Mouse (Mus musculus): ENCODE measurements around the gene Tpst1. TPM values are rescaled to one million over a fixed set of nuclear protein-coding genes. Genes with fewer than 3 reads are reported as not detected.

The Tpst1 gene
- polyA plus RNA-seq (2014; fragmentation: Illumina TruSeq; extraction: RNeasy Lipid Tissue Mini Kit (QIAGEN cat#74804); ENCODE audit: low replicate concordance): 6.3 TPM

GRCm38 (mm10) chr5:130073026-130073425, at the start of gene Tpst1:
Gene Tpst1 (plus strand): TSS chr5:130073326.

GRCm38 (mm10) chr5:130029142-130029897, 43.8 kb upstream of the Tpst1 start, which contains the start of the genes Asl and Crcp:
Gene Asl (minus strand): TSS chr5:130029247.
Gene Crcp (plus strand): TSS chr5:130029290.

DNA sequence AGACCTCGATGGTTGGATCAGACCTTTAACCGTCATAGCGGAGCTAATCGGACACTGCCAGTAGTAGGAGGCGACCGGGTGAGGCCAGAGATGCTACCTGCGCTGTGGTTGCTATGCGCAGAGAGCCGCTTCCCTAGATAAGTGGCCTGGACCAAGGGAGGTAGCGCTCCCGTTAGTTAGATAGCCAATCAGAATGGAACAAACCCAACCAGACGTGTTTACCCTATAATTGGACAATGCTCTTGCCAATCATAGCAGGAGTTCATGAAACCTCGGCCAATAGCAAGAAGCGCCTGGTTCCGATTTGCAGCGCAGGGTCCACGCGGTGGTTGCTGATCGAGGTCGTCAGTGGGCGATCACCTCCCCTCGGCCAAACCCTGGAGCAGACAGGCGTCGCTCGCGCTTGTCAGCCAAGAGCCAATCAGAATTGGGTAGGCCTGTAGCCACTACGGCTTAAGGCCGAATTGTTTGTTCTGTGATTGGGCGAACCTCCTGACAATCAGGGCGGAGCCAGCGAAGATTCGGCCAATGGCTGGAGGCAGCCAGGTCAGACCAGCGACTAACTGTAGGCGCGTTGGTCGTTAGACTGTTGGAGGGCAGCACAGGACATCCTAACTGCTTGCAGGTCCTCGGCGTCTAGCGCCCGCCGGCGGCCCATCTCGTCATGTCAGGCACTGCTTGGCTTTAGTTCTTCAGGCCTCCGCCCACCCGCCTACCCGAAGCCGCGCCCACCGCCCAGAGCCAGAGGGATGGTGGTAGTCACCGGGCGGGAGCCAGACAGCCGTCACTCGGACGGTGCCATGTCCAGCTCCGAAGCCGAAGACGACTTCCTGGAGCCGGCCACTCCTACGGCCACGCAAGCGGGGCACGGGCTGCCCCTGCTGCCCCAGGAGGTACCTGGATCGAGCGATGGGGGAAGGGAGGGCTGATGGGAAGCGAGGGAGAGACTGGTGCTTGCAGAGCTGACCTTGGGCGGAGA, 71.5 kb downstream of the Tpst1 start, which contains the start of gene Kctd7:
Gene Kctd7, plus strand, starts transcription at position 528 of the 979 bp plus-strand sequence.

GRCm38 (mm10) chr5:130171423-130171954, 98.4 kb downstream of the Tpst1 start, which contains the start of gene Rabgef1:
Gene Rabgef1 (plus strand): TSS chr5:130171798.

Other genes with a start within 250 kb of the Tpst1 start
- 0.71 TPM for gene Sumf2, start 226.3 kb upstream of the Tpst1 start, polyA plus RNA-seq (2014; fragmentation: Illumina TruSeq; extraction: RNeasy Lipid Tissue Mini Kit (QIAGEN cat#74804); ENCODE audit: low replicate concordance)
- 598 TPM for gene Chchd2, start 185.9 kb upstream of the Tpst1 start, polyA plus RNA-seq (2014; fragmentation: Illumina TruSeq; extraction: RNeasy Lipid Tissue Mini Kit (QIAGEN cat#74804); ENCODE audit: low replicate concordance)
- 0.52 TPM for gene Zbed5, start 177.6 kb upstream of the Tpst1 start, polyA plus RNA-seq (2014; fragmentation: Illumina TruSeq; extraction: RNeasy Lipid Tissue Mini Kit (QIAGEN cat#74804); ENCODE audit: low replicate concordance)
- 0.30 TPM for gene Phkg1, start 174.8 kb upstream of the Tpst1 start, polyA plus RNA-seq (2014; fragmentation: Illumina TruSeq; extraction: RNeasy Lipid Tissue Mini Kit (QIAGEN cat#74804); ENCODE audit: low replicate concordance)
- gene Nupr1l, start 164.8 kb upstream of the Tpst1 start, polyA plus RNA-seq (2014; fragmentation: Illumina TruSeq; extraction: RNeasy Lipid Tissue Mini Kit (QIAGEN cat#74804); ENCODE audit: low replicate concordance): not detected
- 70.7 TPM for gene Vkorc1l1, start 131.4 kb upstream of the Tpst1 start, polyA plus RNA-seq (2014; fragmentation: Illumina TruSeq; extraction: RNeasy Lipid Tissue Mini Kit (QIAGEN cat#74804); ENCODE audit: low replicate concordance)
- gene Gusb, start 70.3 kb upstream of the Tpst1 start, polyA plus RNA-seq (2014; fragmentation: Illumina TruSeq; extraction: RNeasy Lipid Tissue Mini Kit (QIAGEN cat#74804); ENCODE audit: low replicate concordance): 9.5 TPM
- 2.0 TPM for gene Asl, start 44.1 kb upstream of the Tpst1 start, polyA plus RNA-seq (2014; fragmentation: Illumina TruSeq; extraction: RNeasy Lipid Tissue Mini Kit (QIAGEN cat#74804); ENCODE audit: low replicate concordance)
- gene Crcp, start 44.0 kb upstream of the Tpst1 start, polyA plus RNA-seq (2014; fragmentation: Illumina TruSeq; extraction: RNeasy Lipid Tissue Mini Kit (QIAGEN cat#74804); ENCODE audit: low replicate concordance): 8.9 TPM
- gene Kctd7, start 71.5 kb downstream of the Tpst1 start, polyA plus RNA-seq (2014; fragmentation: Illumina TruSeq; extraction: RNeasy Lipid Tissue Mini Kit (QIAGEN cat#74804); ENCODE audit: low replicate concordance): 0.33 TPM
- gene Rabgef1, start 98.5 kb downstream of the Tpst1 start, polyA plus RNA-seq (2014; fragmentation: Illumina TruSeq; extraction: RNeasy Lipid Tissue Mini Kit (QIAGEN cat#74804); ENCODE audit: low replicate concordance): 19.2 TPM
- gene Tmem248, start 143.8 kb downstream of the Tpst1 start, polyA plus RNA-seq (2014; fragmentation: Illumina TruSeq; extraction: RNeasy Lipid Tissue Mini Kit (QIAGEN cat#74804); ENCODE audit: low replicate concordance): 21.0 TPM
- gene Sbds, start 182.2 kb downstream of the Tpst1 start, polyA plus RNA-seq (2014; fragmentation: Illumina TruSeq; extraction: RNeasy Lipid Tissue Mini Kit (QIAGEN cat#74804); ENCODE audit: low replicate concordance): 101 TPM
- gene Tyw1, start 182.3 kb downstream of the Tpst1 start, polyA plus RNA-seq (2014; fragmentation: Illumina TruSeq; extraction: RNeasy Lipid Tissue Mini Kit (QIAGEN cat#74804); ENCODE audit: low replicate concordance): 1.1 TPM